Mouse (Mus musculus) heart, postnatal 0 days (tissue): ENCODE results near the gene Tns3. TPM values are rescaled to one million over a fixed set of nuclear protein-coding genes. Genes with fewer than 3 reads are reported as not detected.

Experiments used
- ATAC-seq: fragments of 200-750 bp; cut with Nextera tagmentation; 2 replicates; pipeline ENCODE4 v1.8.0; 2017; ENCODE audit warnings: low read depth, moderate number of reproducible peaks, moderate library complexity; ENCODE audit not compliant: insufficient read depth
- DNase-seq: peaks from one replicate; pipeline ENCODE4 v3.0.0-alpha.2; 2016; ENCODE audit warnings: low spot score
- H3K27ac ChIP-seq: fragments of 300-500 bp; sonication (generic); 2 replicates; pipeline ENCODE4 v1.5.1; 2014; ENCODE audit warnings: low read depth, mild to moderate bottlenecking
- H3K27me3 ChIP-seq: fragments of 300-500 bp; sonication (generic); 2 replicates; pipeline ENCODE4 v1.6.1; 2014; ENCODE audit warnings: low read length, mixed read lengths; ENCODE audit not compliant: control insufficient read depth, insufficient read depth
- H3K36me3 ChIP-seq: fragments of 300-500 bp; sonication (generic); replicated peaks from 2 replicates; pipeline ENCODE4 v1.6.1; 2014; ENCODE audit warnings: low read length, mixed read lengths; ENCODE audit not compliant: control insufficient read depth, insufficient read depth
- H3K4me1 ChIP-seq: fragments of 300-500 bp; sonication (generic); 2 replicates; pipeline ENCODE4 v1.6.1; 2014; ENCODE audit warnings: antibody characterized with exemption; ENCODE audit not compliant: control insufficient read depth, insufficient read depth
- H3K4me2 ChIP-seq: fragments of 300-500 bp; sonication (generic); 2 replicates; pipeline ENCODE4 v1.6.1; 2014; ENCODE audit warnings: low read depth, mild to moderate bottlenecking, low read length, moderate library complexity
- H3K4me3 ChIP-seq: fragments of 300-500 bp; sonication (generic); 2 replicates; pipeline ENCODE4 v1.5.1; 2014; ENCODE audit warnings: low read depth, low read length
- H3K9ac ChIP-seq: fragments of 300-500 bp; sonication (generic); replicated peaks from 2 replicates; pipeline ENCODE4 v1.6.1; 2014; ENCODE audit warnings: low read depth, low read length, mixed read lengths
- H3K9me3 ChIP-seq: fragments of 300-500 bp; sonication (generic); replicated peaks from 2 replicates; pipeline ENCODE4 v1.6.1; 2016; ENCODE audit warnings: low read length; ENCODE audit not compliant: control insufficient read depth
- CTCF ChIP-seq: IDR thresholded peaks from 2 replicates; pipeline ENCODE4 v1.5.1; 2016; ENCODE audit warnings: antibody characterized with exemption, control low read depth, low read depth
- EP300 ChIP-seq: IDR thresholded peaks from 2 replicates; pipeline ENCODE4 v1.6.1; 2016; ENCODE audit warnings: antibody characterized with exemption, low read depth
- WGBS: fragments of 180-500 bp; shearing (Covaris S2); extraction: QIAGEN DNeasy Blood & Tissue Kit; methylation state at CpG from one replicate; pipeline ENCODE4 v1.1.7; 2014; 5-methylcytosine and 5-hydroxymethylcytosine counted together
- polyA plus RNA-seq: library from polyadenylated mRNA; unstranded; fragments of >200 nt; fragmentation: Nextera tagmentation; extraction: Ambion mirVana; gene quantifications from 2 replicates; pipeline ENCODE4 v1.2.1, GENCODE M21; 2015
- total RNA-seq: library from RNA; depleted of rRNA; stranded (reverse); fragments of >200 nt; gene quantifications from 2 replicates; pipeline ENCODE4 v1.2.3, GENCODE M21; 2014; ENCODE audit warnings: low replicate concordance

The Tns3 gene
- total and polyA plus RNA-seq, 2 experiments from 2014 or later, result 7.6 to 31.7 TPM

DNA sequence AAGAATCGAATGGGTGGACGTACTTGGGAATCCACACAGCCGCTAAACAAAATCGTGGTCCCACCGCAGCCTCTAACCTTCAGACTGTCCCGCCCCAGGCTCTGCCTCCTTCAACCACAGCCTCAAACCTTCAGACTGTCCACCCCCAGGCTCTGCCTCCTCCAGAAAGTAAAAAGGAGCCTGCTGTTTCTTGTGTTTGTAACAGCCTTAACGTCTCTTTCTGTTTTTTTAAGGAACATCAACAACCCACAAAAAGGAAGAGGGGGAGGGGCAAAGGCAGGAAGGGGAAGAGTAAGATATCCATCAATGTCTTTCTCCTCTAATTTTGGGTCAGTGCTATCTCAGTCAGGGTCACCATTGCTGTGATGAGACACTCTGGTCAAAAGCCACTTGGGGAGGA is 25.2 kb upstream of the Tns3 start:
- H3K4me2 ChIP-seq, result no peak overlapping the region
- H3K4me1 ChIP-seq, result peaks cover 17% of the 10 kb centered on the region
- 72% methylated on average over 7 of the region's 7 CpGs for WGBS
- H3K4me3 ChIP-seq, result no peak overlapping the region
- no peak for ATAC-seq
- H3K9ac ChIP-seq, result no peak overlapping the region
- H3K27me3 ChIP-seq, result 0 out of 2 replicates have a peak, but pooled peaks cover 4% of the 10 kb centered on the region
- no peak for DNase-seq
- H3K36me3 ChIP-seq, result no peaks in the 10 kb centered on the region
- no peak overlapping the region for H3K27ac ChIP-seq
- TF ChIP-seq CTCF (no peak), EP300 (no peak)
- H3K9me3 ChIP-seq, result no peaks in the 10 kb centered on the region

DNA sequence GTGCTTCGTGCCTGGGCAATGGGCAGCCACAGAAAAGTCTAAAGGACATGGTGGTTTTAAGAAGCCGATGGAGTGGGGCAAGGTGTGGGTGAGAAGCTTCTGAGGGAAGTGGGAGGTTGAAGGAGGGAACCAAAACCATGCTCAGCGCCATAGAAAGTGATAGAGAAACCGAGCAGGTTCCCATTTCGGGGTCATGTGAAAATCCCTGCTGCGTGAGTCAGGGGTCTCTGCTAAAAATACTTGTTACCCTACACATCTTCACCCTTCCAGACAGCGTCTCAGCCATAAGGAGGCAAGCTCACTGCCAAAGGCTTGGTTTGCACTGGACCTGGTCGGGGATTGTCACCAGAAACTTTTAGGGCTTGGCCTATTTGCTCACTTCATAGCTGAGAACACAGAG is 24.6 kb upstream of the Tns3 start:
- Histone ChIP-seq H3K9me3 (no peaks in the 10 kb centered on the region), H3K27me3 (0 out of 2 replicates have a peak, but pooled peaks cover 4% of the 10 kb centered on the region), H3K4me1 (peaks cover 17% of the 10 kb centered on the region), H3K9ac (no peak overlapping the region), H3K4me3 (no peak overlapping the region), H3K27ac (no peak overlapping the region), H3K36me3 (no peaks in the 10 kb centered on the region), H3K4me2 (no peak overlapping the region)
- ATAC-seq, result no peak
- no peak for TF ChIP-seq EP300
- DNase-seq, result no peak
- 88% methylated on average over 8 of the region's 8 CpGs for WGBS

GRCm38 (mm10) chr11:8686501-8686900 is 22.2 kb upstream of the Tns3 start:
- Histone ChIP-seq H3K4me1 (no peaks in the 10 kb centered on the region), H3K4me2 (no peak overlapping the region), H3K9me3 (no peaks in the 10 kb centered on the region), H3K27me3 (0 out of 2 replicates have a peak, but pooled peaks cover 4% of the 10 kb centered on the region), H3K9ac (no peak overlapping the region), H3K27ac (no peak overlapping the region), H3K4me3 (no peak overlapping the region), H3K36me3 (no peaks in the 10 kb centered on the region)
- no peak for DNase-seq
- TF ChIP-seq EP300 (no peak), CTCF (no peak)
- 83% methylated on average over 3 of the region's 3 CpGs for WGBS
- no peak for ATAC-seq

DNA sequence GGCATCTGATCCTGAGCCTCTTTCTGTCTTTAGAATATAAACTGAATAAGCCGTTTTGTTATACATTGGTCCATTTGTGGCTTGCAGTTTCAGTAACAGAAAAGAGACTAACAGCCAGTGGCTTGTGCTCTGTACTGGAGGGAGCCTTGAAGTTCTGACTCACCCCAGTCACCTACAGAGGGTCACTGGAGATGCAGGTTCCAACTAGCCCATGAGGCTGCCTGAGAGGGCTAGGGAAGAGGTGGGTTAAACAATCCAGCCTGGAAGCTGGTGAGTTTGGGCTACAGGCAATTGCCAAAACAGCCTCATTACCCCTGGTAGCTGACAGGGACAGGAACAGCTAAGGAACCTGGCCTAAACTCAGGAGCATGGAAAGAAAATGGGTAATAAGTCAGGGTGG is 21.7 kb upstream of the Tns3 start:
- Histone ChIP-seq H3K9me3 (no peaks in the 10 kb centered on the region), H3K4me1 (no peaks in the 10 kb centered on the region), H3K4me2 (no peak overlapping the region), H3K4me3 (no peak overlapping the region), H3K27me3 (0 out of 2 replicates have a peak, but pooled peaks cover 4% of the 10 kb centered on the region), H3K36me3 (no peaks in the 10 kb centered on the region), H3K9ac (no peak overlapping the region), H3K27ac (no peak overlapping the region)
- TF ChIP-seq EP300 (no peak), CTCF (no peak)
- WGBS, result 80% methylated on average over 1 of the region's 1 CpGs
- DNase-seq (no peak), ATAC-seq (no peak)

DNA sequence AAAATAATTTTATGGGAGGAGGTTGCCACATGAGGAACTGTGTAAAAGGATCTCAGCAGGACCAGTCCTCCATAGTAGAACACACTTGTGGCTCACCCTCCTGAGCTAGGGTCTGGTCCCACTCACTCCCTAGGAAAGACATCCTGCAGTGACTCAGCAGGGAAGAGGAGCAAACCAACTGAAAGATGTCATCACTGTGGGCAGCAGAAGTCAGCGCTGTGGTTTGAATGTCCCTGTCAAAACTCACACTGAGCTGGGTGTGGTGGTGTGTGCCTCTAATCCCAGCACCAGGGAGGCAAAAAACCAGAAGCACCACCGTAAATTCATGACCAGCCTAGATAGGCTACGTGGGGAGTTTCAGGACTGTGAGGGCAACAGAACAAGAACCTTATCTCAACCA is 20.9 kb upstream of the Tns3 start:
- TF ChIP-seq EP300, result no peak
- TF ChIP-seq CTCF, result no peak
- H3K4me2 ChIP-seq, result no peak overlapping the region
- H3K36me3 ChIP-seq, result no peaks in the 10 kb centered on the region
- H3K27me3 ChIP-seq, result no peaks in the 10 kb centered on the region
- ATAC-seq (no peak), DNase-seq (no peak)
- no peak overlapping the region for H3K27ac ChIP-seq
- H3K4me1 ChIP-seq, result no peaks in the 10 kb centered on the region
- no peak overlapping the region for H3K9ac ChIP-seq
- H3K4me3 ChIP-seq, result no peak overlapping the region
- WGBS, result 58% methylated on average over 3 of the region's 3 CpGs
- no peaks in the 10 kb centered on the region for H3K9me3 ChIP-seq

DNA sequence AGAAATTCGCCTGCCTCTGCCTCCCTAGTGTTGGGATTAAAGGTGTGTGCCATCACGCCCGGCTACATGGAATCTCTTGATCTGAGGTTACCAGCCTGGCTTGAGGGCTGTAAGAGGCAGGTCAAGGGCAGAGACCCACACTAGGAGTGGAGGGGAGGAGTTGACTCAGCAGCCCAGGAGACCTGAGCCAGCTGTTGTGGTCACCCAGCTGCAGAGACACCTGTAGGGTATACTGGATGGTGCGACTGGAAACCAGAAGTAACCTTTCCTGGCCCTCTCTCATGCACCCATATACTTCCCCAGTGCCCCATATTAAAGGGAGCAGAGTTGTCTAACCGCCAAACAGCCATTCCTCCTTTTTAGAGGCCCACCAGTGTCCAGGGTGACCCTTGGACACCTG is 19.9 kb upstream of the Tns3 start:
- TF ChIP-seq EP300, result no peak
- TF ChIP-seq CTCF, result no peak
- DNase-seq (no peak), ATAC-seq (no peak)
- WGBS, result 87% methylated on average over 5 of the region's 5 CpGs
- Histone ChIP-seq H3K27ac (no peak overlapping the region), H3K27me3 (no peaks in the 10 kb centered on the region), H3K36me3 (no peaks in the 10 kb centered on the region), H3K4me1 (no peaks in the 10 kb centered on the region), H3K4me3 (no peak overlapping the region), H3K4me2 (no peak overlapping the region), H3K9ac (no peak overlapping the region), H3K9me3 (no peaks in the 10 kb centered on the region)
